Mouse (Mus musculus): ENCODE data around the gene Ppp1r12a.

Gene Ppp1r12a

DNA sequence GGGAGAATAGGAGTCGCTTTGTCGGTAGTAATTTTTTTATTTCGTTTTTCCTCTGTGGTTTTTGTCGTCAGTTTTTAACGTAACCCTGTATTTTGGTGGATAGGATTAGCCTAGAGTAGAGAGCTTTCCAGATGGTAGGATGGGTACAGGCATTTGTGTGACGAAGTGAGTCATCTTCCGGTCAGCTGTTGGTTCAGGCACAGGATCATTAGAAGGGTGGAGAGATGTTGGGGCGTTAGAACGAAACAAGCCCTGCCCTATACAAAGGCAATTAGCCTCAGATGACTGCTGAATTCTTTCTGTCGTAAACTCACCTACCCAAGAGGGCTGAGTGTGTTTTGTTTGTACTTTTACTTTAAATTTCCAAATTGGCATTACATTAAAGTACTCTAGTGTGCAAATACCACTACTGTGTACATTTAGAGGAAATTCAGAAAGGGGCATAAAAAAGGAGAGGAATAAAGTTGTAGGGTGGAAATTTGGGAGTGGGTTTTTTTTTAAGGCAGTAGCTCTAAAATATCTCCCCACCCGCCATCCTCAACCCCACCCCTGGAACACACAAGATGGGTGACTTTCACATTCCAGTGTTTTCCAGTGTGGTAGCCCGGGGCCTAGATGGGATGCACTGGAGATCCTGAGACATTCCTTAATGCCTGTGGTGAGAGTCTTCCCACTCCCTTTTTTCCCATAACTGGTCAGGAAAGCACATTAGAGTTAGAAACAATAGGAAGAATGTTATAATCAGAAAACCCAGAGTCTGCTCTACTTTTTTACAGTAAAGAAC lies 129.9 kb downstream of the Ppp1r12a start:
- no peak for DNase-seq (ENCODE audit: low read depth)

DNA sequence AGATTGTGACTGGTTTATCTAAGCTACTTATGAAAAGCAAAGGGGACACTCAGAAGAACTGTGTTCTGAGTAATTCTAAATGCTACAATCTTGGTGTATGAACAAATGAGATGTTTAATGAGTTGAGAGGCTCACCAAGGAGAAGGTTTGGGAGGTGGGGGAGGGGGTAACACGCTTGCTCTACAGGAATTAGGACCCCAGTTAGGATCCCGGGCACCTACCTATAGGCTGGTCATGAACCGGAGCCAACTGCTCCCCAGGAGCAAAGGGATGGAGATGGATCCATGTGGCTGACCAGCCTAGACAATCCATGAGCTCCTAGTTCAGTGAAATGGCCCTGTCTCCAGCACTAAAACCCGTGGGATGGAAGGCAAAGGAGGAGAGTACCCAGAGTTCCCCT lies 130.7 kb downstream of the Ppp1r12a start:
- no peak for DNase-seq (ENCODE audit: low read depth)

- no peak for DNase-seq (ENCODE audit: low read depth)
Measured at GRCm38 (mm10) chr10:108293620-108294195, 131.7 kb downstream of the Ppp1r12a start.

- no peak for DNase-seq (ENCODE audit: low read depth)
Measured at GRCm38 (mm10) chr10:108294766-108295165, 132.8 kb downstream of the Ppp1r12a start.

- no peak for DNase-seq (ENCODE audit: low read depth)
Measured at GRCm38 (mm10) chr10:108296446-108296845, 134.5 kb downstream of the Ppp1r12a start.

DNA sequence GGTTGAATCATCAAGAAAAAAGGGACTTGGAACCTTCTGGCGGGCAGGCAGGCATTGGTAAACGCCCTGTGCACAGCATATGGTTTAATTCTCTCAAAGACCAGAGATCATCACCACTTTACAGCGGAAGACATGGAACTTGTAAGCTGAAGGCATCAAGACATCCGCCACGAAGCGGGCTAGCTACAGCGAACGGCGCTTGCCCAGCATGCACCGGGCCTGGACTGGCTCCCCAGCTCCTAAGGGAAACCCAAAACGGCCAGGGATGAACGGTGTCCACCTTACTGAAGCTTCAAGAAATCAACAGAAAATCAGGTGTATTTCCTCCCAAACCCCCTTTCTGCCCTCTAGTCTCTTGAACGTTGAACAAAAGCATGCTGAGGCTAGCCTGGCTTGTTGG lies 136.3 kb downstream of the Ppp1r12a start:
- no peak for DNase-seq (ENCODE audit: low read depth)

DNA sequence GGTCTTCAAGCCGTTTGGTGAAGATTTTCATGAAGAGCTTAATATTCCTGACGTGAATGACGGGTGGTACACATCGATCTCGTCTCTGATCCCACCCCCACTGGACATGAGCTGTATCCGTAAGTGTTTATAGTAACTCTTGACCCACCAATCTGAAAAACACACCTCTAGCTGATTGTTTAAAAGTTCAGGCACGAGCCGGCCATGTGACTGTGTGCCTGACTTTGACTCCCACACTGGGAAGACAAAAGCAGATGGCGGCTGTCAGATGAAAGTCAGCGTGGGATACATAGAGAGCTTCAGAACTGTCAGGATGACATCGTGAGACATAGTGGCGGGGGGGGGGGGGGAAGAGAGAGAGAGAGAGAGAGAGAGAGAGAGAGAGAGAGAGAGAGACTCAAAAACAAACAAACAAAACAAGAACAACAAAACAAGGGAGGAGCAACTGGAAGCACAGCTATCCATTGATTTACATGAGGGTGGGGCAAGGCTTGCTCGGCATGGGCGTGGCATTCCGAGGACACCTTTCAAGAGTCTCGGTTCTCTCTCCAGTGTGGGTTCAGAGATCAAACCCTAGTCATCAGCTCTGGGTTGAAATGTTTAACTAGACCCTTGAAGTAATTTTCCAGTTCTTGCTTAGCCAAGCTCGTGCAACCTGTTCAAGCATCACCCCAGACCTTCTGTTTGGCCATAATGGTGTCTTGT lies 137.0 kb downstream of the Ppp1r12a start:
- no peak for DNase-seq (ENCODE audit: low read depth)

- no peak for DNase-seq (ENCODE audit: low read depth)
Measured at GRCm38 (mm10) chr10:108299828-108300227, 137.8 kb downstream of the Ppp1r12a start.

DNA sequence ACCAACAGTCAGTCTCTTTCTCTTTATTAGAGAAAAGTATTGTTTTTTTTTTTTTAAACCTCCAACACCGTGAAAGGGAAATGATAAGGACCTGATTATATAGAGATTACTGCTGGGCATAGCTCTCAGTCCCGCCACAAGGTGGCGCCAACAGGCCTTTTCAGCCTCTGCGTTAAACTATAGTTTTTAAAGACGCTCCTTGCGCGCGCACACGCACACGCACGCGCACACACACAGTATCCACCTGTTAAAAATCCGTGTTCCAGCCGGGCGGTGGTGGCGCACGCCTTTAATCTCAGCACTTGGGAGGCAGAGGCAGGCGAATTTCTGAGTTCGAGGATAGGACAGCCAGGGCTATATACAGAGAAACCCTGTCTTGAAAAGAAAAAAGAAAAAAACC lies 138.8 kb downstream of the Ppp1r12a start:
- DNase-seq (ENCODE audit: low read depth): peak; percentile 77

DNA sequence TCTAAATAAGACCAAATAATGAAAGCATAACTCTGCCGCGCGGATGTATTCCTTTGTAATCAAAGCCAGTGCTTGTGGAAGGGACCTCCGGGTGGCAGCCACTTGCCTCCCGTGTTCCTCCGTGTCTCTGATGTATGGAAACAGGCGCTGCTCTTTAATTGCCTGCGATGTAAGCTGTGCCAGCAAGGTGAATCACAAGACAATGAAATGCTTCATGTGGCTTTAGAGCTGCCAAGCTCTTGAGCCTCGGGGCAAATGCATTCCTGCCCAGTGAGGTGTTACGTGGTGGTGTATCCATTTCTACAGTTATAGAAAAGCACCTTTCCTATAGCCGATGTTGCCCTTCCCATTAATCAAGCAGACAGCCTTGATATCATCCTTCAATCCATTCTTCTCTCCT lies 145.8 kb downstream of the Ppp1r12a start:
- no peak for DNase-seq (ENCODE audit: low read depth)

- no peak for DNase-seq (ENCODE audit: low read depth)
Measured at GRCm38 (mm10) chr10:108310195-108310594, 148.2 kb downstream of the Ppp1r12a start.

DNA sequence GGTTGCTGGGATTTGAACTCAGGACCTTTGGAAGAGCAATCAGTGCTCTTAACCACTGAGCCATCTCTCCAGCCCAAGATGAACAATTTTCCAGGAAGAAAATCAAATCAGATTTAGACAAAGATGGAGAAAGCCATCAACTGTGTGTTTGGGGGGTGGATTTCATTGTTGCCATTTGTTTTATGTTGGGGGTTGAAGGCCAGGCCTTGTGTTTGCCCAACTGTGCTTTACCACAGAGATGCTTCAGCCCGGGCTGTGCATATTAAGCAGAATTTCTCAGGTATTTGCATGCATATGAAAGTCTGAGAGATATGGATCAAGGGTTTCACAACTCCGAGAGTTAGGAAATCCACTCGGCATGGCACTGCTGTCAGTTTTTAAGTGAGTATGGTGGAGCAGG lies 149.4 kb downstream of the Ppp1r12a start:
- no peak for DNase-seq (ENCODE audit: low read depth)

- no peak for DNase-seq (ENCODE audit: low read depth)
Measured at GRCm38 (mm10) chr10:108313845-108314244, 151.9 kb downstream of the Ppp1r12a start.

- peak; percentile 33 for DNase-seq (ENCODE audit: low read depth)
Measured at GRCm38 (mm10) chr10:108314396-108314795, 152.4 kb downstream of the Ppp1r12a start.

- DNase-seq (ENCODE audit: low read depth): no peak
Measured at GRCm38 (mm10) chr10:108315236-108315635, 153.2 kb downstream of the Ppp1r12a start.

DNA sequence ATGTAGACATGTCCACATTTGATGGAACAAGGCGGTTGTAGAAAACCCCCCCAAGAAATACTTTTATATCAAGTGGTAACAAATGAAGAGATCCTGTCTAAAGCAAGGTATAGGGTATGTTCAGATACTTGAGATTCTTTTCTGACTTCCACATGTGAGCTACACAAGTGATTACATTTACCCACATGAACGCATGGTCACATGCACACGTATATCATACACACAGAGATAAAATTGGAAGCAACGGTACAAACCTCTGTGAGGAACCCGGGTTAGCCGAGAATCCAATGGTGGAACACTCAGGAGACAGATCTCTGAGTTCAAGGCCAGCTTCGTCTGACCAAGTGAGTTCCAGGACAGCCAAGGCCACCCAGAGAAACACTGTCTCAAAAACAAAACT lies 166.4 kb downstream of the Ppp1r12a start:
- no peak for DNase-seq (ENCODE audit: low read depth)

- DNase-seq (ENCODE audit: low read depth): no peak
Measured at GRCm38 (mm10) chr10:108328983-108329382, 167.0 kb downstream of the Ppp1r12a start.

DNA sequence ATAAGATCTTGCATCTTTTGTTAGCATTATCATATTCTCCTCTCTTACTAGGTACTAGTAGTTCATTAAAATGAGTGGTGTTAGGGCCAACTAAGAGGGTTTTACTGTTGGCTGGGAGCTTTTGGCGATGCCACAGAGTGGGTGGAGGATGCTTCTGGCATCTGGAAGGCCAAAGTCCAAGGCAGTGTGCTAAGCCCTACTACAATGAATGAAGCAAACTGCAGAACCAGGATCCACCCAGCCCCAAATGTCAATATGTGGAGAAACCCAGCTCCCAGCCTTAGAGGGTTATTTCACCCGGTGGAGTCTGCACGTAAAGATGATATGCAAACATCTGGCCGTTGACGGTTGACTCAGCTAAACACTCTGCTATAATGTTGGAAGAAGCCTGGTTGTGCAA lies 167.8 kb downstream of the Ppp1r12a start:
- DNase-seq (ENCODE audit: low read depth): no peak

GRCm38 (mm10) chr10:108330964-108331363 lies 169.0 kb downstream of the Ppp1r12a start:
- DNase-seq (ENCODE audit: low read depth): no peak

DNA sequence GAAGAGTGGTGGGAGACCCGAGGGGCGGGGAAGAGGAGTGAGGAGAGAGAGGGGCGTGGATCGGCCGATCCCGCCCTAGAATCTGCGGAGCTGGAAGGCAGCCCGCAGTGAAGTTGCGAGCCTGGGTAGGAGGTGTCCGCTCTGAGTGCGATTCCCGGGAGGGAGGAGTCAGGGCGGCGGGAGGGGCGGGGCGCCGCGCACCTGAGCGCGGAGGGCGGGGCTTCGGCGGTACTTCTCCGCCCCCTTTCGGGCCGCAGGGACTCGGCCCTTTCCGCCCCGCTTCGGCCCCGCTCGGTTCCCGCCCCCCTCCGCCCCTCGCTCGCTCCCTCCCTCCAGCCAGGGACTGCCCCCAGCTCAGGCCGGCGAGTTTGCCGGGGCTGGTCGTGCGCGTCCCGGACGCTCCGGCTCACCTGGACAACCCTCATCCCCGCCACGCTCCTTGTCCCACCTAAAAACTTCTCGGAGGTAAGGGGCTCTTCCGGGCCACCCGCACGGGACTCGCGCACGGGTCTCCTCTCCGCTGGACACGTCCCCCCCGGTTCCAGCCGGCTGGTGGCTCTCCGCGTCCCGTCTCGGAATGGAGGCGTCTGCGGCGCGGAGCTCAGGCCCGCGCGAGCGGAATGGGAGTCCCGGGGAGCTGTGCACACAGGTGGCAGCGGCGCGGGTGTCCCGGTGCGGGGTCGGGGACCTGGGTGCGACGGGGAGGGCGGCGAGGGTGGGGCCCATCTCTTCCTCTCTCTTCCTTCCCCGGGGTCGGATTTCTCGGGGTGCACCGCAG lies 170.0 kb downstream of the Ppp1r12a start, which contains the start of gene Pawr:
Gene Pawr, plus strand, starts transcription at position 338 of the 778 bp plus-strand sequence.
- peak; percentile 74 for DNase-seq (ENCODE audit: low read depth)

GRCm38 (mm10) chr10:108332571-108333541 lies 170.9 kb downstream of the Ppp1r12a start:
- peak; percentile 24 for DNase-seq (ENCODE audit: low read depth)
